In genomic region chr12:93549900-93550299, GRCm38 (mm10) we compare ENCODE assay signal across 10 mouse cellular contexts.
DNase-seq lines count a peak whose midpoint lies in the region; ATAC-seq and TF ChIP-seq lines count a peak whose summit lies in the region.
"Had no signal": no experiment of that assay in that cellular context is flagged by ENCODE, and none has a peak within 500 bp of the region (broad histone marks: within the 10 kb centered on the region; RNA-seq: fewer than 3 reads in every experiment).

No protein-coding gene starts in this region.

- H3K79me2 ChIP-seq in CH12.LX (replicated peaks; ENCODE audit: control insufficient read depth, extremely low read depth, insufficient read depth, poor library complexity, severe bottlenecking) = no peaks in the 10 kb centered on the region

- no peak for ATAC-seq in kidney, postnatal 0 days (replicated peaks; ENCODE audit: low FRiP score, low read depth)

- WGBS in kidney, postnatal 0 days = 30% methylated on average over 4 of the region's 4 CpGs

- TF ChIP-seq CTCF in kidney, postnatal 0 days (IDR thresholded peaks at IDR 0.05; ENCODE audit: low read depth) = peak; percentile 82
- TF ChIP-seq CTCF in CH12.LX (conservative IDR thresholded peaks at IDR 0.05 in 1 of 2, IDR thresholded peaks at IDR 0.05 in 1 of 2; ENCODE audit: low read depth in 2 of 2, low read length in 2 of 2) = peak in 1 of 2 experiments; percentile 48; a peak in 2 of 4 replicates

- TF ChIP-seq POLR2A in CH12.LX (IDR thresholded peaks at IDR 0.05; ENCODE audit: low read depth, low read length) = no peak

- H3K9ac ChIP-seq in kidney, postnatal 0 days (ENCODE audit: low read depth, low read length) = no peak overlapping the region
- no peak overlapping the region for H3K9ac ChIP-seq in CH12.LX (ENCODE audit: insufficient read depth, low read depth)

- peak; percentile 57 for DNase-seq in kidney, postnatal 0 days (ENCODE audit: low spot score)
- no peak for DNase-seq in kidney, postnatal 25 days
- peak; percentile 5 for DNase-seq in A20 (ENCODE audit: low read depth, low spot score)
- DNase-seq in CH12.LX (ENCODE audit: extremely low read depth) = peak; percentile 2
- DNase-seq in embryo, embryonic 11 days = peak; percentile 33
- DNase-seq in natural killer cell, adult 2 months (ENCODE audit: low spot score in 2 of 2) = no peak
- DNase-seq in heart, adult 11 months = no peak
- DNase-seq in urinary bladder, adult 18-20 months (ENCODE audit: low spot score in 2 of 2) = no peak
- DNase-seq: kidney, postnatal 36 days; thymus, postnatal 4 days had no signal

- no peaks in the 10 kb centered on the region for H3K4me1 ChIP-seq in kidney, postnatal 0 days (replicated peaks; ENCODE audit: insufficient read depth, low read length)
- no peaks in the 10 kb centered on the region for H3K4me1 ChIP-seq in CH12.LX (ENCODE audit: control insufficient read depth in 1 of 2, insufficient read depth in 2 of 2)

- H3K27ac ChIP-seq in kidney, postnatal 0 days = no peak overlapping the region
- no peak overlapping the region for H3K27ac ChIP-seq in CH12.LX (ENCODE audit: insufficient read depth, low read depth)

- peak; percentile 46 for TF ChIP-seq RAD21 in CH12.LX (IDR thresholded peaks at IDR 0.05; ENCODE audit: low read depth, low read length)

- TF ChIP-seq EP300 in CH12.LX (IDR thresholded peaks at IDR 0.05; ENCODE audit: low read length) = no peak

- H3K9me3 ChIP-seq in kidney, postnatal 0 days (replicated peaks; ENCODE audit: low read length) = no peaks in the 10 kb centered on the region
- H3K9me3 ChIP-seq in CH12.LX (replicated peaks; ENCODE audit: low read length) = peaks cover 5% of the 10 kb centered on the region

- no peak overlapping the region for H3K4me2 ChIP-seq in kidney, postnatal 0 days (ENCODE audit: low read length)
- no peak overlapping the region for H3K4me2 ChIP-seq in CH12.LX (ENCODE audit: insufficient read depth, low read depth, poor library complexity, severe bottlenecking)

- H3K36me3 ChIP-seq in kidney, postnatal 0 days (ENCODE audit: insufficient read depth, low read length) = no peaks in the 10 kb centered on the region
- no peaks in the 10 kb centered on the region for H3K36me3 ChIP-seq in CH12.LX (replicated peaks in 1 of 2; ENCODE audit: control insufficient read depth in 1 of 2, insufficient read depth in 1 of 2, low read length in 1 of 2)

- no peak overlapping the region for H3K4me3 ChIP-seq in kidney, postnatal 0 days (replicated peaks; ENCODE audit: low read depth, low read length)
- H3K4me3 ChIP-seq in CH12.LX (replicated peaks in 1 of 3; ENCODE audit: low read depth in 2 of 3, low read length in 2 of 3, poor library complexity in 1 of 3) = no peak overlapping the region

- no peaks in the 10 kb centered on the region for H3K27me3 ChIP-seq in kidney, postnatal 0 days (ENCODE audit: insufficient read depth, low read length)
- H3K27me3 ChIP-seq in CH12.LX (replicated peaks) = no peaks in the 10 kb centered on the region

- dilution Hi-C loops in CH12.LX (cut with MboI; ENCODE audit: extremely low pct_ligation_motif_present, extremely low pct_unique_long_range_greater_than_20kb, low sequenced_read_pairs) = no loop called here

- in situ Hi-C loops in CH12.LX (cut with MboI; ENCODE audit: low pct_ligation_motif_present, low pct_unique_long_range_greater_than_20kb, low sequenced_read_pairs) = no loop called here

TF ChIP-seq in CH12.LX, 34 proteins besides CTCF, POLR2A, EP300 and RAD21:
- TF ChIP-seq SIN3A (IDR thresholded peaks at IDR 0.05; ENCODE audit: low read length) = no peak
- TF ChIP-seq SMC3 (IDR thresholded peaks at IDR 0.05; ENCODE audit: low read depth, low read length) = peak; percentile 33; the same call in 1 of the 2 replicates
TF ChIP-seq in CH12.LX: peak in this region for 1.

Comparison
In these comparisons a context has a peak if more than half of its experiments do, and no peak if none do; other contexts are left out.
1. DNase-seq: peak in kidney, postnatal 0 days (single experiment), A20 (single experiment), CH12.LX (single experiment) and embryo, embryonic 11 days (single experiment); none in kidney, postnatal 25 days (0 of 2), natural killer cell, adult 2 months (0 of 2), heart, adult 11 months (single experiment) and urinary bladder, adult 18-20 months (0 of 2).